Mouse (Mus musculus) brain, embryonic 18.5 days (tissue): ENCODE results near the gene Vamp2.
A peak's percentile ranks its signal among the peaks of the same experiment; 100 is the strongest.

Experiments
- DNase-seq: peaks from one replicate; pipeline ENCODE4 v3.0.0-alpha.2; 2012; ENCODE audit warnings: low read depth, low spot score

Vamp2 gene

DNA sequence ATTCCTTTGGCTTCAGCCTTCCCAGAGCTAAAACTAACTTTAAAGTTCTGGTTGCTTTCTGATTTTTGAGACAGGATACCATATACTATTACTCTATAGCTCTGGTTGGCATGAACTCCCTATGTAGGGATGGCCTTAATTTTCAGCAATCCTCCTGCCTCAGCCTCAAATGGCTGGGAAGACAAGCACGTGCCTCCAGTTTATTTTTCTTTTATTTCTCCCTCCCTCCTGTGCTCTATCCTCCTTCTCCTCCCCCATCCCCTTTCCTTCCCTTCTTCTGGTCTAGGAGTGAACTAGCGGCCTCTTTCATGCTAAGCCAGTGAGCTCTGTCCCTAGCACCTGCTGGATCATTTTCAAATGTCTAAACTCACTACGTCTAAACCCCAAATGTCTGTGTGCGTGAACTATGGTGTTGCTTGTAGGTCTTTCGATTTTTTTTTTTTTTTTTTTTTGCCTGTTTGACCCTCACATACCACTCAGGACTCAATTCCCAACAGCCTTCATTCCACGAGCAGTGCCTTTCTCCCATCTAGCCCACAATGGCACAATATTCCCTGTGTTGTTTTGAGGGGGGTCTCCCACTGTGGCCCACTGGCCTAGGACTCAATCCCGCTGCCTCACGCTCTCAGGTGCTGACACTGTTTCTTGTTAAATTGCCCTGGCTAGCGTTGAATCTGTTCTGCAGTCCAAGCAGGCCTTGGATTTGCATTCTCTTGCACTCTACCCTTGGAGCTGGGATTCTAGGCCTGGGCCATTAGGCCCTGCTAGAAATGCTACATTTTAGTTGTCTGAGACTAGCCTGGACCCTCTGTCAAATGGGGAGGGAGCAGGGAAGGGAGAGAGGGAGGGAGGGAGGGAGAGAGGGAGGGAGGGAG is 23.8 kb upstream of the Vamp2 start:
- DNase-seq = no peak

DNA sequence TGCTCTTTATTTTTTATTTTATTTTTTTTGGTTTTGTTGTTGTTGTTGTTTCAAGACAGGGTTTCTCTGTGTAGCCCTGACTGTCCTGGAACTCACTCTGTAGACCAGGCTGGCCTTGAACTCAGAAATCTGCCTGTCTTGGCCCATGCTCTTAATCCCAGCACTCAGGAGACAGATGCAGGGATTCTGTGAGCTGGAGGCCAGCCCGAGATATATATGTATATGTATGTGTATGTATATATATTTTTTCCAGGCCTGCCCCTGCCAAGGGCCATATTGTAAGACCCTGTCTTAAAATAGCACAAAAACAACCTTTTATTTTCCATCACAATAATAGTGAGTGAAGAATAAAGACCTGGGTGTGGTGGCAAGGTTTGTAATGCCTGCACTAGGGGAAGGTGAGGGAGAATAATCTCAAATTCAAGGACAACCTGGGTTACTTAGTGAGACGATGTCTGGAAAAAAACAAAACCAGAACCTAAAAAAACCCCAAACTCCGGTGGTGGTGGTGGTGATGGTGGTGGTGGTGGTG is 22.8 kb upstream of the Vamp2 start:
- DNase-seq = no peak

DNA sequence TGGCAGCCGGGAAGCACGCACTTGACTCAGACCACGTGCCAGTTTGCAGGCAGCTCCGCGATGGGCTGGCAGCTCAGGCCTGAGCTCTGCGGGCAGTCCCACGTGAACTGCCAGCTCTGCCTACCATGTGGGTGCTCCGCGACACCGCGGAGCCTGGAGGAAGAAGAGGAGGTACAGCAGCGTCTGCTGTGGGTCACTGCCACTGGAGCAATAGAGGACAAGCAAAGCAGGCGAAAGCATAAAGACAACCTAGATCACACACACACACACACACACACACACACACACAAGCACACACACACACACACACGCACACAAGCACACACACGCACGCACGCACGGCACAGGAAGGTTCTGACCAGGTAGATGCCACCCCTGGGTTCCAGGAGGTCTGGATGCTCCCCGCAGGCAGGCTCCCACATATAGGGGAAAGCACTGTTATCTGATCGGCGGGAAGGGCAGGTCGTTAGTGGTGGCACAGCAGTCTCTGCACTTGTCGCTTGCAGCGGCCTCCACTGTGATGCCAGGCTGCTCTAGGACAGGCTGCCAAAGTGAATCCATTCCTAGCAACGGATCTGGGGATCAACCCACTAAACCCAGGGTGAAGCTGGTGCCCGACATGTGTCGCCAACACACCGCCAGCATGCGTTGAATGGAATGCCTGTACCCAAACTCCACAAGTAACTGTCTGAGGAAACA is 22.0 kb upstream of the Vamp2 start:
- no peak for DNase-seq

DNA sequence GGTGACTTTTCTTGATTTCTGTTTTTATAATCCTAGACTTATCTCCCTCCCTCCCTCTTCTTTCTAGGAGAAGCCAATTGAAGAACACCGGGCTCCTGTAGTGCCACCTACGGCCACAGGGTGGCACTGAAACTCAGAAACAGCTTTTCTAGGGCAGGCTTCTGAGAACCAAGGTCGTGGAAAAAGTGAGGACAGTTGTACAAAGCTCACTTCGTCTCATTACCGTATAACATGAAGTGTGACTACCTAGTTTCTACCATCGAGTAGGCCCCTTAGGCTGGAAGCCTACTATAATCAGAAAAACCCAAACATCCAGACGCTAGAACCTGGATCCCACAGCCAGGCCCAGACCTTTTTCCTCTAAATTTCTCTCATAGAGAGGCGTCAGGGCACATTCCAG is 21.3 kb upstream of the Vamp2 start:
- DNase-seq = no peak

DNA sequence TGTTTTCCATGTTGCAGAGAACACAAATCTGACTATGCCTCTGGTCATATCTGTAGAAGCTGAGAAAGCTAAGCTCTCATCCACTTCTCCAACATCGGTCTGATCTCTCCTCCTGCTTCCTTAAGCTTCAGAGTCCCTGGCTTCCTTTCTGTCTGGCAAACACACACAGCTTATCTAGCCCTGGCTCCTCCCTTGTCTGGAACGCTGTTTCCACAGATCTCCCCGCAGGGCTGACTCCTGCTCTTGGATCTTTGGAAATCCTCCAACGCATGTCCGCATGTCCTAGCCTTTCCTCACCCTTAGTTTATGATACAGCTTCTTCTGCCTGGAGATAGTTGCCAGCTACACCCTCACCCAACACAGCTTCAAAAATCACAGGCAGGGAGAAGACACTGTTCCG is 20.7 kb upstream of the Vamp2 start:
- DNase-seq = no peak

DNA sequence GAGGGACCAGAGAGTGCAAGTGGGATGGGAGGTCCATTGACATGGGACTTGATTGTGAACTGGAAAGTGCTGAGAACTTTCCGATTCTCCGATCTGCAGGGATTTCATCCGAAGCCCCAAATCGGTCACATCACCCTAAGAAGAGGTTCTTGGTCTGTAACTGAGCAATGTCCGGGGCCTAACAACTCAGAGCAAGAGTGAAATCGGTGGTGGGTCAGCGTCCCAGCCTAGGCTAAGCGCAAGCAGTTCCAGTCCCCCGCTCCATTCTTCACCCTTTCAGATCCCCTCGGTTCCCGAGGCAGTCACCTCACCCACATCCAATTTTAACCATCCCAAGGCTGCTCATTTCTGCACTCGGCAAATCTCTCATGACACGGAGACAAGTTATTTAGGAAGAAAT is 18.2 kb upstream of the Vamp2 start:
- DNase-seq = no peak

DNA sequence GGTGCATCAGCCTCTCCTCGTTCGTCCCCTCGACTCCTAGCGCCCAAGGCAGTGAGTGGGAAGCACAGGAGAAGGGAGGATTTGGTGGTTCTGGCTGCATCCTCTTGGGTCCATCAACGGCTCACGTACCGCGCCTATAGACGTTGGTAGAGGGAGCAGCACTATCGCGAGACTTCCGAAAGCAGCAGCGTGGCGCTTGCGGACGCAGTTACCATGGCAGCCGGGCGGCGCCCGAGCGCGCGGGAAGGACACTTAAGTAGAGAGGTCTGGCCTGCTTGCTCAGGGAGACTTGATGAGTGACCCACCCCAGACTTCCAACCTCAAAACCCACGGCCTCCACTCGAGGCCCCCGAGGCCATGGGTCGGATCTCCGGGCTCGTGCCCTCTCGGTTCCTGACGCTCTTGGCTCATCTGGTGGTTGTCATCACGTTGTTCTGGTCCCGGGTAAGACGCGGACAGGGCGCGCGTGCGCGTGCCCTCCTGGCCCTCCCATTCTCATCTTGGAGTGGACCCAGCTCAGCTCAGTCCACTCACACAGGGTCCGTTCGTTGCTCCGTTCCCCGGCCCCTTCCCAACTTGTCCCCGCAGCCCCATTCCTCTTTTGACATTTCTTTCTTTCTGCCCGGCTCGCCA is 17.6 kb upstream of the Vamp2 start, which contains the start of gene Tmem107:
Gene Tmem107, plus strand, starts transcription at position 217 of the 633 bp plus-strand sequence.
- DNase-seq = peak; percentile 81

DNA sequence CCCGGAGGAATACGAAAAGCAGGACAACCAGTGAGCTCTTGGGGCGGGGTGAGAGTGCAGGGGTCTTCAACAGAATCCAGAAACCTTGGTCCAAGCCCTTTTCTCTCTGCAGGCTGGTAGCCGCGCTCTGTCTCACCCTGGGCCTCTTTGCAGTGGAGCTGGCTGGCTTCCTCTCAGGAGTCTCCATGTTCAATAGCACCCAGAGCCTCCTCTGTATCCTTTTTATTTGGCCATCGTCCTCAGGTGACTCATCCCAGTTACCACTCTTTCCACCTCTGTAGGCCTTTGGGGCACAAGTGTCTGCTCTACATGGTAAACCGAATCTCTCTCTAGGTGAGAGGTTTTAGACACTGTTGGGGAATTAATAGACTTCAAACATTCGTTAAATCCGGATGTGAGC is 17.0 kb upstream of the Vamp2 start:
- DNase-seq = no peak

DNA sequence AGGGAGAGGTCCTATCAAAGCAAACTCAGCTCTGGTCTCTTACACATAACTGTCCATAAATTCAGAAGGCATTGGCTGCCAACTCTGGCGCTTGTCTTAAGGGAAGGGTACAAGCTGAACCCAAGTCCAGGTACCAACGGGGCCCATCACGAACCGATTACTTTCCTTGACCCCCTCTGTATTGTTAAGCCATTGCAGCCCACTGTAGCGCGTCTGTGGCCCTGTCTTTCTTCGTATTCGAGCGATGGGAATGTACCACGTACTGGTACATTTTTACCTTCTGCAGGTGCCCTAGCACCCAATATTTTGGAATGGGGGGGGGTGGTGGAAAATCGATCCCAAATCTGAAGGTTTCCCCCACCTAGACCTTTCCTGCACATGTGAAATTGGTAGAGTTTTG is 16.1 kb upstream of the Vamp2 start:
- no peak for DNase-seq

DNA sequence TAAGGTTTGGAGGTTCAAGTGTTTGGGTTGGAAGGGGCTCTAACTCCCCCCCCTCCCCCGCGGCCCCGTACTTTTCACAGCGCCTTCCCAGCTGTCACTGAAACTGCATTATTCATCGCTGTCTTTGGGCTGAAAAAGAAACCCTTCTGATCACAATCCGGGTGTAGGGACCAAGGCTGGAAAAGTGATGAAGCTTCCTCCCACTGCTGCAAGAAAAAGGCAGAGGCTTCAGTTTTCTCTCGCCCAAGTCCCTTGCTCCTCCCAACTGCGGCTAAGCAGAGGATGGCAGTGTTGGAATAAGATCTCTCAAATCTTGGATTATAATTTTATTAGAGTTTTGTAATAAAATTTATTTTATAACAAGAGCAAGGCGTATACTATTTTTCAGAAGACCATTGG is 15.6 kb upstream of the Vamp2 start:
- DNase-seq = no peak

DNA sequence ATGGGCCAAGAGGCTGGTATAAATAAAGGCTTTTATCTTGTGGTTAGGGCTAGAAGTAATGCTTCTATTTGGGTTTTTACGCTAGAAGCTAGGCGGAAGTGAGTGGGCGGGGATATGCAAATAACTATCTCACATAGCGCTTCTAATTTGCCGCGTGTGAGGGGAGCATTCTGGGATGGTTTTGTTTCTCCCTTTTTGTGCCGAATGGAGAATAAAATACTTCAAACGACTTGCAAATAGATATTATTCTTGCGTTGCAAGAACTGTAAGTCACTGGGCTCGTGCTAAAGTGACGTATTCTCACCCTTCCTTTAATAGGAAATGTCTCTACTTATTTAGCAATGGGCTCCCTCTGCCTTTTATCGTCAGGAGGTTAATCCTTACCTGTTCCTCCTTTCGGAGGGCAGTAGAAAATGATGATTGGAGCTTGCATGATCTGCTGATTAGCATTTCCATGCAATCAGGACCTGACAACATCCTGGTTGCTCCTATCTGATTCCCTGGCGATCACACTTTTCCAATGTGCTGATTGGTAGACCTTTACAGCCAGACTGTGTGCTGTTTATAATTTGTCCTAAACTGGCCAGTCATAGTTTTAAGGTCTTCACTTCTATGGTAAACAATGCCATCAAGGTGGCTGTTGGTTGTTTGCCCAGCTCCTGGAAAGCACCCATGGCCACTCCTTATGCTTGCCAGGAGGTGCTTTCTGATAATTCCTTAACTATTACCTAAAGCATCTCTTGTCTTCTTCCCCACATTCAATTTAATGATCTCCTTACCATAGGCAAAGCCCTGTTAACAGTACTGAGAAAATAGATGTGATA is 15.0 kb upstream of the Vamp2 start:
- DNase-seq = peak; percentile 87

DNA sequence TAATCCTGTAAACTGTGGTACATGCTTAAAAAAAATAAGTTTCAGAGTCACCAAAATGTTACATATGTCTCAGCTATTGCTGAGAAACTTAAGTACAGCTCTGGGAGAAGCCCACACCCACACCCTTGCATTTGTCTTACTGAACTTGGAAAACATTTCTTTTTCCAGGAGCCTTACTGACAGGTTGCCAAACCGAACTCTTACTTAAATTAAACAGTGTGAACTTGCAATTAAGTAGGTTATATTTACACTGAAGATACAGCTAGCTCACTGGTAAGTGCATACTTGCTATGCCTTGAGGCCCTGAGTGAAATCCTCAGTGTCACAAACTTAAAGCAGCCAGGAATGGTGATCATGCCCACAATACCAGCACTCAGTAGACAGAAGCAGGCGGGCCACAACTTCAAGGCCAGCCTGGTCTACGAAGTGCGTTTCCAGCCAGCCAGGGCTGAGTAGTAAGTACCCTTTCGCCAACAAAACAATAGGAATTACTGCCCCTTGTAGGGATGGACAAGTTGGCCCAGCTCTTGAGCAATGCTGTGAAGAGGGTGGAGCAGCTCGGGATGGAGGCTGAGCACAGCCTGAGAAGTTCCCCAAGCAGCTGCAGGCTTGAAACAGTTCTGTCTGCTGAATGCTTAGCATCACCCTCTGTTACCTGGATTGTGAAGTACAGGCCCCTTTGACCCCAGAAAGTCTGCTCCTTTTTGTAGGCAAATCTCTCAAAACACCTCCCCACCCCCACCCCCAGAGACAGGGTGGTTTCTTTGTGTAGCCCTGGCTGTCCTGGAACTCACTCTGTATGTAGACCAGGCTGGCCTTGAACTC is 14.1 kb upstream of the Vamp2 start:
- no peak for DNase-seq

DNA sequence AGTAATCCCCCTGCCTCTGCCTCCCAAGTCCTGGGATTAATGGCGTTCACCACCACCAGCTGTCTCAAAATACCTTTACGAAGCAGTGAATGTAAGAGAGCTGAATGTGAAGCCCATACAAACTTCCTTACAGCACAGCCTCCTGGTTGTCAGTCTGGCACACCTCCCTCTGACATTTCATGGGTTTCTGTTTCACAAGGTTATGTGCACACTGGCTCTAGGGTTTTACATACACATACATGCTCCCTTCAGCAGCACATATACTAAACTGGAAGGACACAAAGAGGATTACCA is 13.6 kb upstream of the Vamp2 start:
- no peak for DNase-seq

DNA sequence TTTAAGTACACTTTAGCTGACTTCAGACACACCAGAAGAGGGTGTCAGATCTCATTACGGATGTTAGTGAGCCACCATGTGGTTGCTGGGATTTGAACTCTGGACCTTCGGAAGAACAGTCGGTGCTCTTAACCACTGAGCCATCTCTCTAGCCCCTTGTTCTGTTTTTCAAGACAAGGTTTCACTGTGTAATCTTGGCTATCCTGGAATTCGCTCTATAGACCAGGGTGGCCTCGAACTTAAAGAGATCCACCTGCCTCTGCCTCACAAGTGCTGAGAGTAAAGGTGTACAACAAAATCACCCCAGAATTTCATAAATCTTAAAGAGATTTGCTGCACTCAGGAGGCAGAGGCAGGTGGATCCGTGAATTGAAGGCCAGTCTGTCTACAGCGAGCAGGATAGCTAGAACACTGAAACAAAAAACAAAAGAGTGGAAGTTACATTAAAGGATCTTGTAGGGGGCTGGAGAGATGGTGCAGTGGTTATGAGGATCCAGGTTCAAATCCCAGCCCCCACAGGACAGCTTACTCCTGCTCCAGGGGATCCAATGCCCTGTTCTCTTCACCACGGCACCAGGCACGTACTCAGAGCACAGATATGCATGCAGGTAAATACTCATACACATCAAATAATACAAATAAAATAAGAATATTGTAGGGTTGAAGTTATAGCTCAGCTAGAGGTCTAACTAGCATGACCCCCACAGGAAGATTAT is 12.4 kb upstream of the Vamp2 start:
- DNase-seq = no peak

DNA sequence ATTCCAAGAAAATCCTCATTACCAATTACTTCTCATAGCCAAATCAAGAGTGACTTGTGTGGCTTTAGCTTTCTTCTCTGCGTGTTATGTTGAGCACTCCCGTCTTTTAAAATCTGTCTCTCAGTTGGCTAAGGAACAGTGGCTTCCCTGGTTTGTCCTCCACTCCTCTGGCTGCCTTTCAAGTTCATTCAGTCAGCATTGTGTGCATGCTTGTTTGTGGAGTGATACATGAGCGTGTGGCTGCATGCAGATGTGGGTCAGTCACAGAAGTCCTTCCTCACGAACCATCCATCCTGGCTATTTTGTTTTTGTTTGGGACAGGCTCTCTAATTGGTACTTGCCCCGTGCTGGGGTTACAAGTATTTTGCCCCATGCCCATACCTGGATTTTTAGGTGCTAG is 11.7 kb upstream of the Vamp2 start:
- DNase-seq = no peak

DNA sequence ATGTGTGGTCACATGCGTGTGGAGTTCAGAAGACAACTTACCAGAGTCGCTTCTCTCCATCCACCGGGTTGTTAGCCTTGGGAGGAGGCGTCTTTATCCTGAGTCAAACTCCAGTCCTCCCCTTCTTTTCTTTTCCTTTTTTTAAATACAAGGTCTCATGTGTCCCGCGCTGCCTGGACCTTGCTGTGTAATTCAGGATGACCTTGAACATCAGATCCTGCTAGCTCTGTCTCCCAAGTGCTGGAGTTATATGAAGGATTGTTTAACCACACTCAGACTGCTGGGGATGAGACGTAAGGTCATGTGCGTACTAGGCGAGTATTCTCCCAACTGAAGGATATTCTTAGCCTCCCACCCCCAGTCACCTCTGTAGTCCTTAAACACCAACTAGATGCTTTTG is 11.0 kb upstream of the Vamp2 start:
- no peak for DNase-seq

DNA sequence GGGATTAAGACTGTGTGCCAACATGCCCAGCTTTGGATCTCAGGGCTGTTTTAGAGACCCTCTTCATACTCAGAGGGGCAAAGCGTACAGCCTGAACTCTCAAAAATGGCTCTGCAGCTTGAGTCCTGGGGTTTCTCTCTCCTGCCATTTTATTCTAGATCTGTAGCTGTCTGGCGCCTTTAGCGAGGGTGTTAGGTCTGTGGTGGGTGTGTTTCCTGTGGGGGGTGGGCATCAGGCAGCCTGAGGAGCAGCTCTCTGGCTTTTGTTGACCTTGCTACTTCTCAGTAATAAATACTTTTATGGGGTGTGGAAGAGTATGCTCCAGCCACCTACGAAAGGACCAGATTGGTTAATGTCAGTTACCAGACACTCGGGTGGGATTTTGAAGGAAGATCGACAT is 10.2 kb upstream of the Vamp2 start:
- DNase-seq = no peak

DNA sequence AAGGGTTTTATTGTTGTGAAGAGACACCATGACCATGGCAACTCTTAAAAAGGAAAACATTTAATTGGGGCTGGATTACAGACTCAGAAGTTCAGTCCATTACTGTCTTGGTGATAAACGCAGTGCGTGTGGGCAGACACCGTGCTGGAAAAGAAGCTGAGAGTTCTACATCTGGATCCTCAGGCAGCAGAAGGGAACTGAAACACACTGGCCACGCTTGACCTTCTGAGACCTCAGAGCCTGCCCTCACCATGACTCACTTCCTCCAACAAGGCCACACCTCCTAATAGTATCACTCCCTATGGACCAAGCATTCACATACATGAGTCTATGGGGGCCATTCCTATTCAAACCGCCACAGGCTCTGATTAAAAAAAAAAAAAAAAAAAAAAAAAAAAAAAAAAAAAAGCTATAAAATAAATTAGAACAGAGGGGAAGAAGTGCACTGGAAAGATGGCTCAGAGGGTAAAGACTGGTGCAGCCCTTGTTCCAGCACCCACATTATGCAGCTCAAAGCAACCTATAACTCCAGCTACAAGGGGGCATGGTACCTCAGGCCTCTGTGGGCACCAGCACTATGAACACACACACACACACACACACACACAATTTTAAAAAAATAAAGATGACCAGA is 9.4 kb upstream of the Vamp2 start:
- no peak for DNase-seq

DNA sequence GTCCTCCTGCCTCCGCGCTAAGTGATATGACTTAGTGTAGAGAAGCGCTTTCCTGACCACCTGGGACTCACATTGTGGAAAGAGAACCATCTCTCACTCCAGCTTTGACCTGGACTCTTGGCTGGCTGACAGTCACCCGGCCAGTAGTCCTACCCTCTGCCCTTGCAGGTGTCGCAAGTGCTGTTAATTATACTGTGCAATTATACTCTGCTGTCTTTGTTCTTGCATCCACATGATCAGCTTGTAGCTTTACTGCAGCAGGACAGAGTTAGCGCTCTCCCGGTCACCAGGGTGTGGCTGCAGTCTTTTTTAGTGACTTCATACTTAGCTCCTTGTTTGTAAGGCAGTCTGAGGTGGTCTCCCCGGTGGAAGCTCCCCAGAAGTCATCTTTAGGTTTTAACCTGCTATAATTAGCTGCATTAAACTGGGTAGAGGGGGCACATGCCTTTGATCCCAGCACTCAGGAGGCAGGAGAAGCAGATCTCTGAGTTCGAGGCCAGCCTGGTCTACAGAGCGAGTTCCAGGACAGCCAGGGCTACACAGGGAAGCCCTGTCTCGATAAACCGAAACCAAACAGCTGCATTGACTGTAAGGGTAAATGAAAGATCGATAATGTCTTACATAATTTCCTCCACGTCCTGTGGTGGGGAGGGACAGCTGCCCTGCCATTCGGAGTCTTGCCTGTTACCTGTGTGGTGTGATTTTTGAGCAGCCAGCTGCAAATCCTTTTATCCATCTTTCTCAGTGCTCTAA is 8.0 kb upstream of the Vamp2 start:
- no peak for DNase-seq
